Mouse (Mus musculus): ENCODE results near the gene Slc16a13.

DNA sequence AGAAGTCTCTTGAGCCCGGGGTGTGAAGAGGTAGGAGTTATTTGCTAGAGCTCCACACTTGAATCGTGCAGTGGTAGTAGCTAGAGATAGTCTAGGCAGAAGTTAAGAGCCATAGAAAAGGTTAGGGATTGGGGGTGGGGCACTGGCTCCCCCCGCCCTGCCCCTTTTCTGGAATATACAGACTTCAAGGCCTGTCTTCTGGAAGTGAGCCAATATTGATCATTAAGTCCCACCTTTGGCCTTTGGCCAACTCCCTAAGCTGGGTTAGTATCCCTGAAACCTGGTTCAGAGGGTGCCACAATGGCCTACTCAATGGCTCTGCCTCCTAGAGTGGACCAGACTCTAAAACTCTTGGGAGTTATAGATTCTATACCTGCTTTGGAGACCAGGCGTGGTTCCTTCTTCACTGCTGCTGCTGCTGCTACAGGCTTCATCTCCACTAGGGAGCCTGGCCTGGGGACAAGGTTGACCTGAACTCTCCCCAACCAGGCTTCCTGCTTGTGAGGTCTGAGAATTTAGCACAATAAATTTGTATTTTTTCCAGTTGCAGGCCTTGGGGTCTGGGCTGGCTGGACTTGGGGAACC is 6.9 kb upstream of the Slc16a13 start:
- TF ChIP-seq TAL1 (conservative IDR thresholded peaks at IDR 0.05; ENCODE audit: low read depth, low read length) (no peak), CTCF (IDR thresholded peaks at IDR 0.05; ENCODE audit: low read depth, low read length) (no peak), GATA2 (IDR thresholded peaks at IDR 0.05; ENCODE audit: borderline replicate concordance, low read depth, low read length) (no peak)
